Mouse (Mus musculus) mouse trophoblast stem cell (cell line): ENCODE data around the gene Ucma.

Experiments
- in situ Hi-C, 2 experiments: fragments of 300-500 bp; cut with MseI, MboI; formaldehyde crosslinking; loops; 2 replicates in 1 of 2; 3 replicates in 1 of 2; pipeline ENCODE4 v1.15.1; 2025

Ucma gene

DNA sequence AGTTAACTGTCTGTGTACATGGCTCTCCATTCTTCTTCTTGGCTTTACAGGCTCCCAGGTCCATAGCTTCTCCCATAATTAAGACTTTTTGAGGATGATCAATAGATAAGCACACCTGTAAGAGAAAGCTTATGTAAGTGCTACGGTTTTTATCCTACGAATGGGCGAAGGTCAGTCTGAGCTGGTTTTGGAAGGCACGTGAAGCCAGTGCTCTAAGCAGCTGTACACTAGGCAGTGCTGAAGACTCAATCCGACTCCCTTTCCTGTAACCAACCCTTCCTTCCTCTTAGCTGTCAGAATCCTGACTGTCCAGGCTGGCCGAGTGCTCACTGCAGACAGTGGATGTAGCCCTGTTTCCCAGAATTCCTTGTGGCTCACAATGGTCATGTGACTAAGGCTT, 25.3 kb downstream of the Ucma start:
- in situ Hi-C loops, result no loop called here

DNA sequence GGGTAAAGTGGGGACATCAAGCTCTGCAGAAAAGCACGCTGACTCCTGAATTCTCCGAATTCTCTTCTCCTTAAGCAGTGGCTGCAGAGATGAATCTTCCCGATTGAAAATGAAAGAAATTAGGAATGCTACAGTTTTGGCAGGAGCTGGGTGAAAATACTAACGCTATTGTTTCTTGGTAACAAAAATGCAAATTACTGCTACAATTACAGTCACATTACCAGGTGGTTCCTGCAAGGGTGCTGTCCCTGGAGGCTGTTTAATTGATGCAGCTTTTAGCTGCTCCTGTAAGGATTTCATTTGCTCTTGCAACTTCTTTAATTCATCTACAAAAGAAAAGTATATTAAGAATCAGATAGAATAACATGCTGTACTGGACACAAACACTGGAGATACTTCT, 31.2 kb downstream of the Ucma start:
- in situ Hi-C loops, result no loop called here

DNA sequence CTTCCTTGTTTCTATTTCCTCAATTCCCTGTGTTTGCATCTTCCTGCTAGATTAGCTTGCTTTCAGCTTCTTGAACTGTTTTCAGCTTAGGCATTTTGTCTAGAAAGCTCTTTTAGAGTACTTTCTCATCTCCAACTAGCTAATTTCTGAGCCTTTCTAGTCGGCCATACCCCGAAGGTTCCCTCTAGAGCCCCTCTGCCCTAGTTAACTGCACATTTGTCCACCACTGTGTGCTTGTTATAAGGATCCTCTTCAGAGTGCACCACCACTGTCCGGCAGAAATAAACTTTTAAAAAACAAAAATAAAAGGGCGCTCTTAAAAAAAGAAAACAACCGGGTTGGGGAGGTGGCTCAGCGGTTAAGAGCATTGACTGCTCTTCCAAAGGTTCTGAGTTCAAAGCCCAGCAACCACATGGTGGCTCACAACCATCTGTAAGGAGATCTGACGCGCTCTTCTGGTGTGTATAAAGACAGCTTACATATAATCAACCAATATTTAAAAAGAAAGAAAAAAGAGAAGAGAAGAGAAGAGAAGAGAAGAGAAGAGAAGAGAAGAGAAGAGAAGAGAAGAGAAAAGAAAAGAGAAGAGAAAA, 36.1 kb downstream of the Ucma start:
- in situ Hi-C loops, result no loop called here

DNA sequence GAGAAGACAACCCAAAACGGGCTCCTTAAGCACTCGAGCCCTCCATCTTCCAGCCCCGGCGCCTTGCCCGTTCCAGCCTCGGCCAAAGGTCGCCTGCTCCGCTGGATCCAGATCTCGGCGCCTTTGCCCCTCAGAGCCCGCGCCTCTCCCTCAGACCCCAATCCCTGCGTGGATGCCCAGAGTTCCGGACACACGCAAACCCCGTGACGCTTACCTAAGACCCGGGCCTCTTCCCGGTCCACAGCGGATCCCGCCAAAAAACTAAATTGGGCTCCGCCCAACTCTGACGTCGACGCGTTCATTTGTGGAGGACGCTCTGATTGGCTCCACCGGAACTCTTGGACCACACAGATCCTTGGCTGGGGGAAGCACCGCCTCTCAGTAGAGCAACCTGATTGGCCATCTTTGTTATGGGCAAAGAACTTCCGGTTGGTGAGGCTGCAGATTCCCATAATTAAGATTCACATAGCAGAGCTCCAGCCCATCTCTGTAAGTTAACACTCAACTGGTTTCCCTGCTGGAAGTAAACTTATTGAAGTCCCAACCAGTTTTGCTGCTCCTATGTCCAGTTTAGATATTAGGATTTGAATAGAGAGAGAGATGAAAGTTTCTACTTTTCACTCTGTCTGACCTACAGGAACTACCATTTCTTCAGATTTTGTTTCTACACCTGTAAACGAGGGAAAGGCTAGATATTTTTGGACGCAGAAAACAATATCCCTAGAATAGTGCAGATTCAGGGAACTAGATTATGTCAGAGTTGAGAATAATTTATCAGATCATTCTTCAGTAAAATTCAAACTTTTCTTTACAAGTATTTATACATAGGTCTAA, 36.8 kb downstream of the Ucma start, which contains the start of gene Mcm10:
Gene Mcm10 (minus strand): TSS at position 301 of the 834 bp plus-strand sequence.
- in situ Hi-C loops, result no loop called here

DNA sequence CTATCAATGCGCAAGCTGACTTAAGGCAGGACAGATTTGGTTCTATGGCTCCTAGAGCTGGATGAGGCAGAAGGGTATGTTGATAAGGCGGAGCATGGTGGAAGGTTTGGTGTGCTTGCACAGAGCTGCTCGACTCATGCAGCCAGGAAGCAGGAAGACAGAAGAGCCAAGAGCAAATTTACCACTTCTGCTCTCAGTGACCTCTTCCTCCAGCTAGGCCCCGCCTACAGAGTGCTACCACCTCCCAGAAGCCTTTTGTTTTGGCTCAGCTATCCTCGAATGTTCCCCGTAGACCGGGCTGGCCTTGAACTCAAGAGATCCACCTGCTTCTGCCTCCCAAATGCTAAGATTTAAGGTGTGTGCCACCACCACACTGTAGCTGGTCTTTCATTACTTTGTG, 38.7 kb downstream of the Ucma start:
- in situ Hi-C loops, result no loop called here

DNA sequence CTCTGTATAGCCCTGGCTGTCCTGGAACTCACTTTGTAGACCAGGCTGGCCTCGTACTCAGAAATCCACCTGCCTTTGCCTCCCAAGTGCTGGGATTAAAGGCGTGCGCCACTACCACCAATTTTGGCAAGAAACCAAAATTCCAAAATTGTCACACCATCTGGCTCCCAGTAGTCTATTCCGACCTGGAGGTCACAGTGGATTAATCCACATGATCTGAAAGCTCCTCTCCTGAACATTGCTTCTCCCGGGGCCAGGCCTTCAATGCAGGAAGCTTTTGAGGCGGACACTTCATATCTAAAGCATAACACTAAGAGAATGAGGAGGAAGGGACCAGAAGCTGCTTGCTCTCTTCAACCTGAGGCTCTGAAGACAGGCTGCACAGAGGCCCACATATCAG, 39.6 kb downstream of the Ucma start:
- in situ Hi-C loops, result no loop called here

DNA sequence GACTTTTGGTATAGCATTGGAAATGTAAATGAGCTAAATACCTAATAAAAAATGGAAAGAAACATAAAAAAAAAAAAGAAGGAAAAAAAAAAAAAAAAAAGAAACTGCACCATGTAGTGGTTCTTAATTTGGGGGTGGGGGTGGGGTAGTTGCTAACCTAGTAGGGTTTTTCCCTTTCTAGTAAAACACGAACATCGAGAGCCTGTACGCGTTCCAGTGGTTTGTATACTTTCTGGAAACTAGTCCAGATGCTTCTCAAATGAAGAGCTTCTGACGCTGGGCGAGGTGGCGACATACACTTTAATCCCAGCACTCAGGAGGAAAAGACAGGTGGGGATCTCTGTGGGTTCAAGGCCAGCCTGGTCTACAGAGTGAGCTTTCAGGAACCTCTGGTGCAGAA, 41.0 kb downstream of the Ucma start:
- in situ Hi-C loops, result no loop called here

DNA sequence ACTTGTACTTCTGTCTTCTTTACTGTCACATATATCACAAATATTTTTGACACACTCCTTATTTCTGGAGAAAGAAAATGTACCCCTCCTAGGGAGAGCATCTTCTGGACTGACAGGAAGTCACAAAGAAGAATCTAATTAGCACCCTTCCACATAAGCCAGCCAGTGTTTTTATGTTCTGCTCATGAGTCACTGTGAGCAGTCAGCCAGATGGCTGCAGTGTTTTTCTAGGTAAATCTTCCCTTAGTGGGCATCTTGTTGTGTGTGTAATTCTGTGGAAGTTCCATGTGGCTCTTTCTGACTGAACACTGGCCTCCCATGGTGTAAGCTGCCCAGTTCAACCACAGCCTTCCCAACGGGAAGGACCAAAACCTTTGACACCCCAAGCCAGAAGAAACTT, 43.8 kb downstream of the Ucma start:
- in situ Hi-C loops, result no loop called here

DNA sequence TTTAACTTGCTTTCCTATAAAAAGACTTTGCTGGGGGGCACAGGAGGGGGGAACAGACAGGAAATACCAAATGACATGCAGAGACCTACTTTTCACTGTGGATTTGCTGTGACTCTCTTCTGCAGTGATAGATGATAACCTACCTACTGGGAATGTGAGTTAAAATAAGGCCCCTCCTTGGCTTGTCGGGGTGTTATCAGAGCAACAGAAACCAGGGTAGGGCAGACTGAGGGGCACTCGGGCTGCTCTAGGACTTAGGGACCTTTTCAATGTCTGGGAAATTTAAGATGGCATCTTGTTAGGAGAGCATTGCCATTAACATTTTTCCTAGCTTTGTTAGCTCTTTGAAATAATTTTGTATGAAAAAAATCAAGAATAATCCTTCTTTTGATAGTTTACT, 47.4 kb downstream of the Ucma start:
- in situ Hi-C loops, result no loop called here

DNA sequence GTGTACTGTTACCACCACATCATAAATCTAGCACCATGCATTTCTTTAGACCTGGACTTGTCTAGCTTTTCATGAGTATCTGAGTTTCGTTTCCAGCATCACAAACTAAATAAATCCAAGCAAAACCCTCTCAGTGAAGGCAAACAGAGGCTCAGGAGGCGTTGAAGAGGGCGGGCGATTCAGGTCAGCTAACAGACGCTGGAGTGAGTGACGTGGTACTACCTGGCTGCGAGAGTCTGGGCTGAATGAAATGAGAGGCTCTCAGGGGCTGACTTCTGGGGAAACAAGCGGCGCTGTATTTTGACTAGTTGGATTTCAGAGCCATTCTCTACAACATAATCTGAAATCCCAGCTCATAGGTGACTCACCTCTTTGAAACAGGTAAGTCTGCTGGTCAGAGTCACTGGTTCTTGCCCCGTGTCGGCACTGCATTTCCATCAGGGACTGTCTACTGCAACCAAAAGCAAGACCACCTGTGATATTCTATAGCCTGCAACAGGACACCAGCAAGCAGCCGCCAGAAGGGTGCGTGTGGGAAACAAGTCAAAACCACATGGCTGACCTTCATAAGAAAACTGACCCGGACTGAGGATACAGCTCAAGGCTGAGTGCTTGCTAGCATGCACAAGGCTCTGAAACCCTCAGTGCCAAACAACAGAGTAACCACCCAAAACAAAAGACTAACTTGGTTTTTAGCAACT, 47.9 kb downstream of the Ucma start:
- in situ Hi-C loops, result no loop called here

DNA sequence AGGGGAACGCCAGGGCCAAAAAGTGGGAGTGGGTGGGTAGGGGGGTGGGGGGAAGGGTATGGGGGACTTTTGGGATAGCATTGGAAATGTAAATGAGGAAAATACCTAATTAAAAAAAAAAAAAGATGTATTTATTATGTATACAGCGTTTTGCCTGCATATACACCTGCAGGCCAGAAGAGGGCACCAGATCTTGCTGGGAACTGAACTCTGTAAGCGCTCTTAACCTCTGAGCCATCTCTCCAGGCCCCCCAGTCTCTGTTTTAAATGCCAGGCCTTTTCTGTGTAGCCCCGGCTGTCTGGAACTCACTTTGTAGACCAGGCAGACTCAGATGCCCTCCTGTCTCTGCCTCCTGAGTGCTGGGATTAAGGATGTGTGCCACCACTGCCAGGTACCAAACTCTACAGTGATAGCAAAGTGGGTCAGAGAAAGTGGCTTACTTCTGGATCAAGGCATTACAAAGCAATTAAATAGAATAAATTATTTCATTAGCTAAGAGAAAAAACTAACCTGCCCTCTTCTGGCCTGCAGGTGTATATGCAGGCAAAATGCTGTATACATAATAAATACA, 49.3 kb downstream of the Ucma start:
- in situ Hi-C loops, result no loop called here

DNA sequence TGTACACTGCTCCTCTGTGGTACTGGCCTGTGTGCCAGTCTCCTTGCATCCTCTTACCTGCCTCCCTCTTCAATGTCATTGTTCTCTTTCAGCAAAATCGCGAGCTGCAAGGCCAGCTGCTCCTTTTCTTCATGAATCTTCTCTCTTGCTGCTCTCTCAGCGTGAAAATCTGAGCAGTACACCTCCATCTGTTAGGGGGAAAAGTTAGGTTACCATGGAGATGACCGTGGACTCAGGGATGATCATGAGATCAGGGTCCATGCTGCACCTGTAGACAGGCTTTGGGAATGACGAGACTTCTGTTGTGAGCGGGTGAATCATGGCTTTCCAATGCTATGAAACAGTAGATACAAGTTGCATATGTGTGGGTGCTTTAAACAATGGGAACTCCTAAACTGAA, 51.1 kb downstream of the Ucma start:
- in situ Hi-C loops, result no loop called here

DNA sequence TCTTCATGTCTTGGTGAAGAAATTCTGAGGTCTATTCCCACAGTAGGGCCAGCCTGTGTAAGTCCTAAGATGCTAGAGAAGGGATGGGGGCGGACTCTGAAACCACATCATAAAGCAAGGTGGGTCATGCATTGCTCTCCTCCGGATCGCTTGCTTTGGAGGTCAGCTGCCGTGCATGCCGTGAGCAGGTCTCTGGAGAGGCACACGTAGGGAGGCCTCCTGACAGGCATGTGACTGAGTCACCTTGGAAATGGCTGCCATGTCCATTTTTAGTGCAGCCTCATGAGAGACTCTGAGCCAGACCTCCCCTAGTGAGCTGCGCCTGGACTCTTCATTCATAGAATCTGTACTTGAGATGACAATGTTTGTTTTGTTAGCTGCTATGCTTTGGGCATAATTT, 52.1 kb downstream of the Ucma start:
- in situ Hi-C loops, result no loop called here

DNA sequence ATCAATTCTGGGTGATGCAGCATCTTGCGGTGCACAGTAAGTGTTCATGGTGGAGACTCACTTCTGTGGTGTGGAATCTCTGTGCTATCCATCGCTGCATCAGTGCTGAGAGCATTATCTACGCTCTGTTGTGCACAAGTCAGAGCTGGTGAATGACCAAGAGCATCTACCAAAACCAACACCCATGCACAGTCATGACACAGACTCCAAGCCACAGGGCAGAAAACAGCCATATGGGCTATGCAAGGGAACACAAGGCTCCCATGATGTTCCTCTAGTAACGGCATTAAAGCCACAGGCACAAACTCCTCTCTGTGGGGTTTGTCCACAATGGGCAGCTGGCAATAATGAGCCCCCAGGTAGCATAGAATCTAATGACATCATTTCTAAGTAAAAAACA, 53.9 kb downstream of the Ucma start:
- in situ Hi-C loops, result no loop called here

DNA sequence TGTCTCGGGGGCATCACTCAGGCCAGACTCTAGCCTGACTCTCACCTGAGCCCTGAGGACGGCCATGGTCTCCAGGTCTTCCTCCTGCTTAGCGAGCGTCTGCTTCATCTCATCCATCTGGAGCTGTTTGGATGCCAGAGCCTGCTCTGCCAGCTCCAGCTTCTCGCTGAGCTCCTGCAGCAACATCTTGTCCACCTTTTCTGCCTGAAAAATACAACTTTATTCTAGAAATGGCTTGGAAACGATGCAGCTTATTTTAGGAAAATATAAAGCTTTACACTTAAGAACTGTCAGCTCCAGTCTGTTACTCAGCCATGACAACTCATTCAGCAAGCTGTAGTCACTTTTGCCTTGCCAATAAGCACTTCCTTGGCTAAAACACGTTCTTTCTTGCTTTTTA, 55.3 kb downstream of the Ucma start:
- in situ Hi-C loops, result no loop called here

DNA sequence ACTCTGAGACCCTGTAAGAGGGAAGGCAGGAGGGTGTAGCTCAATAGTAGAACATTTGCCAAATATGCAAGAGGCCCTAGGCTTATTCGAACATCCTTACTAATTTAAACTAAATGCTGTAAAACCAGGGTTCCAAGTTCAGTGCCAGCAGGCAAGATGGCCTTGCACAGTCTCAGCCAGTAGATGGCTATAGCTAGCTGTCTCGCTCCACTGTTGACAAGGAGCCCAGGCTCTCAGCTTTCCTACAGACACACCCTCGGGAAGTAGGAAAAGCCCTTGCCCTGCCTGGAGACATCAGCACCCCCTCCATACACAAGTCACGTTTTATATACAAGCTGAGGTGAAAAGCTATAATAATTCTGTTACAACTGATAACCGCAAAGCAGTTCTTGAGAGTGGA, 56.7 kb downstream of the Ucma start:
- in situ Hi-C loops, result no loop called here

DNA sequence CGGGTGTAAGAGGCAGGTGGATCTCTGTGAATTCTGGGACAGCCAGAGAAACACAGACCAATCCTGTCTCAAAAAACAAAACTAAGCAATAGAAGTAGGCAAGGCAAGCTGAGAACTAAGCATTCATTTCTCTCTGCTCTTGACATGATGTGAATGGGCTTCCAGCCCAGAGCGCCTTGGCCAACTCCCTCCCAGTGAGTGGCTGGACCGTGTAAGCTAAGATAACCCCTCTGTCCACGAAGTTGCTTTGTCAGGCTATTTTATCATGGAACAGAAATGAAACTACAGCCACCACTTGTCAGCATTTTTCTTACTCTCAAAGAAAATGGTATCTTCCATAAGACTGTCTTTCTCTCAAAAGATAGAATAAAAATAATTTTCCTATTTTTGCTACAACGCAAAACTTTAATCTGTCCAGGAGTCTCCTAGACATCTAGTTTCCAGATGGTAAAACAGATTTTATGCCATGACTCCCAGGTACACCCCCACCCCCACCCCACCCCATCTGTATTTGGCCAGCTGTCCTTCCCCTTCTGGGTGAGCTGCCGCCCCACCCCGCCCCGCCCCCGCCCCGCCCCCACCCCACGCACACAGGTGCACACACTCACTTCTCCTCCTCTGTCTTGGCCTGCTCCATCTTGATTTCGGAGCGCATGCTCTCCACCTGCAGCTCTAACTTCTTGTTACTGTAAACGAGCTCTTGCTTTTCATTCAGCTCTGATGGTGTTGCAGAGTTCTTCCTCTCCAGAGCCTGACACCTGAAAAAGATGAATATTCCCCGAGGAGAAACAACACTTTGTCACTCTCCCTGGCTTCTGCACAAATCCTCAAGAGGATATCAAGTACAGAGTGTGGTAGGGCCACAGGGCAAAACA, 57.9 kb downstream of the Ucma start:
- in situ Hi-C loops, result no loop called here

DNA sequence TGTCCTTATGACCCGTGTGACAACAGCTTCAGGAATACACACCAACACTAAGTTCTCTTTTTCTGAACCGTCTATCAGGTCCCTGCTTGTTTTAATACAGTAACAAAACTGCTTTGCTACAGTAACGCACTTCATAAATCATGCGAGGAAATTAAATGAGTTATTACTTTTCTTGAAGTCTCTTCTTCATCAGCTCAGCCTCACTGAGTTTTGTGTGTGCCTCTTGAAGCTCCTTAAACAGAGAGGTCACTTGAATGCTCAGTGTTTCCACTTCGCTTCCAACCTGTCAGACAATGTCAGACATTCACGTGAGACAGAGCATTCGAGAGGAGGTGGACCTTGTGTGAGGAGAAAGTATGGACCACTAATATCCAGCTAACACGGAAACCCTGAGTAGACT, 58.9 kb downstream of the Ucma start:
- in situ Hi-C loops, result no loop called here

DNA sequence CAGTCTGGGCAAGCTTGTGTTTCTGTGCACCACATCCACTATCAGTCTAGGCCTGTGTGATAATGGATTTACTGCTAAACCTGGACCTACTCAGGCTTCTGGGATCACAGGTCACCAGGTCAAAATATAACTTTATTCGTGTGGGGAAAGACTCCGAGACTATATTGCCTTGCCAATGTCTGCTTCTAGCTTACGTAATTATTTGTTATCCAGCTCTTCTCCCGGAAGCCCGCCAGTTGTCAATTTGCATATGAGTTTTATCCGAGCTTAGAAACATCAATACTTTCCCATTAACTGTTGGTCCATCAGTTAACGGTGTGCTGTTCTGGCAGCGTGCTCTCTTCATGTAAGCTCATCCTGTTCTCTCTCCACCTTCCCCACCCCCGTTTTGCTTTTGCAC, 59.3 kb downstream of the Ucma start:
- in situ Hi-C loops, result no loop called here
